Mouse (Mus musculus): ENCODE data around the gene Ndufaf3.

- no peak for TF ChIP-seq EP300 (optimal IDR thresholded peaks at IDR 0.05)
- TF ChIP-seq CTCF (IDR thresholded peaks at IDR 0.05; ENCODE audit: low read depth) = no peak
Observed at GRCm38 (mm10) chr9:108611488-108611887, 44.3 kb upstream of the Ndufaf3 start.

All from stomach, postnatal 0 days (tissue).